Mouse (Mus musculus) layer of hippocampus, postnatal 25 days (tissue): ENCODE data around the gene Cyp2j13. TPM values are rescaled to one million over a fixed set of nuclear protein-coding genes. Genes with fewer than 3 reads are reported as not detected.
"Not testable (repeated sequence)": the region's sequence is repeated elsewhere in the genome, so short reads cannot be mapped to it uniquely, and the experiment has no call there.

Experiments used
- DNase-seq, 2 experiments: peaks; one replicate each; pipeline ENCODE4 v3.0.0; 2022; ENCODE audit warnings: mixed read lengths in 2 of 2, low spot score in 1 of 2; ENCODE audit errors: extremely low spot score in 1 of 2
- total RNA-seq, 2 experiments: library from RNA; stranded (reverse); gene quantifications; 2 replicates each; pipeline ENCODE4 v1.2.3; 2021

Gene Cyp2j13
- total RNA-seq, result 1 to 10 TPM; 1.7 to 2.3 TPM

DNA sequence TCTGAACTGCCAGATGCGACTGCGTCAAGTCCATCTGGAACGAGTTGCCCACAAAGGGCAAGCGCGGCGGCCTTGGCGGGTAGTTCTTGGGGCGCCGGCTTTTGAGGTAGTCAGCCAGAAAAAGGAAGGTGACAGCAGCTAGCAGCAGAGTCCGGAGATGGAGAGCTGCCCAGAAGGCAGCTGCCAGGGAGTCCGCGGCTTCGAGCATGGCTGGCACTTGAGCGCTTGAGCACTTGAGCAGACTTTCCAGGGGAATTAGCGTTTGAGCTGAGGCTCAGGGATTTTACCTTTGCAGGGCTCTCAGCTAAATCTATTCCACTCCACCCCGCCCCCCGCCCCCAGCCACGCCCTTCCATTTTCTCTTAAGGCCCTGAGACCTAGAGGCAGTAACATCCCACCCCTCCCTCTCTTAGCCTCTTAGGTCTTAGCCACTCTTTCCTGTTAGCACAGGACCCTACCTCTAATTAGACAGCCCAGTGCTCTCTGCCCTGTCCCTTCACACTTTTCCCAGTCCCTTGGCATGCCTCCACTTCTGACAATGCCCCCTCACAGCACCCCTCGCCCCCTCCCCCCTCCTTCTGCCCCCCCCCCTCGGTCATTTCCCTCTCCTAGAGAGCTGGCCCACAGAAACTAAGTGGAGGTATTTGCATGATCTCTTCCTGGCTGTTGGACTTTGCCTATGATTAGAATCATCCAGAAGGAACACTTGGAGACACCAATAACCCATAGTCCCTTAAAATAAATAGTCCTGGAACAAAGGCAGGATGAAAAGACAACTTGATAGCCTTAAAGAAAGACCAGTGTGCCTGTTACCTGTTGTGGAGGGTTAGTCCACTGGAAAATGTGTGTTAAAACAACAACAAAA lies at the start of gene Cyp2j13:
Gene Cyp2j13 (minus strand): TSS at position 286 of the 865 bp plus-strand sequence.
- DNase-seq, result peak; percentile 10 to 17

DNA sequence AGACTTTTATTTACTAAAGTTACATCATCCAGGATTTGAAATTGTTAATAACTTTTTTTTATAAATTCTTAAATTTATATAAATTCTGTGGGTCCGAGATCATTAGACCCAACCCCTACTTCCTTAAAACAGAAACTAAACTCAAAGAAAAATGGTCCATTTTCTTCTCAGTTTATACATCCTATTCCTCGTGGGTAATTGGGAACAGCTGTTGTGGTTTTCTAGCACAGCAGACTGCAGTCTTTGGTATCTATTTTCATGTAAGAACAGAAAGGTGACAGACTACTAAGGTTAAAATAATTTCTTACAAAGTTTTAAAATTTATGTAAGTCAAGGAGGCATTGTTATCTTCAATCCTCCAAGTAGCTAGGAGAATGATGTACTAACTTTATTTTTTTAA lies 19.5 kb upstream of the Cyp2j13 start:
- no peak for DNase-seq

DNA sequence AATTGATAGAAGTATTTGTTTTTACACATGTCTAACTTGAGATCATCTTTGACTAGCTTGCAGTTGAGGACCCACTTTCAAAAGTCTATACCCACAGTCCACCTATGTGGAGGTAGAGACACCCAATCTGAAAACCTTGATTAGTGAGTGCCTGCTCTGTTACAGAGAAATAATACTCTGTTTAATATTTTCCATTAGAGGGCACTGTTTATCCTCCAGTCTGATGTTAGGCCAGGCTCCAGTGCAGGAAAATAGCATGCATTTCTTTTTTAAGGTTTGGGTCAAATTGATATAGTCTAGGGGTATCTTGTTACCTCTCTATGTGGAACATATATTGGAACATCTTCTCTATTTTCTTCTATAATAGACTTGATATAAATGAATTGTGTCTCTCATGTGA lies 14.5 kb upstream of the Cyp2j13 start:
- DNase-seq, result no peak

DNA sequence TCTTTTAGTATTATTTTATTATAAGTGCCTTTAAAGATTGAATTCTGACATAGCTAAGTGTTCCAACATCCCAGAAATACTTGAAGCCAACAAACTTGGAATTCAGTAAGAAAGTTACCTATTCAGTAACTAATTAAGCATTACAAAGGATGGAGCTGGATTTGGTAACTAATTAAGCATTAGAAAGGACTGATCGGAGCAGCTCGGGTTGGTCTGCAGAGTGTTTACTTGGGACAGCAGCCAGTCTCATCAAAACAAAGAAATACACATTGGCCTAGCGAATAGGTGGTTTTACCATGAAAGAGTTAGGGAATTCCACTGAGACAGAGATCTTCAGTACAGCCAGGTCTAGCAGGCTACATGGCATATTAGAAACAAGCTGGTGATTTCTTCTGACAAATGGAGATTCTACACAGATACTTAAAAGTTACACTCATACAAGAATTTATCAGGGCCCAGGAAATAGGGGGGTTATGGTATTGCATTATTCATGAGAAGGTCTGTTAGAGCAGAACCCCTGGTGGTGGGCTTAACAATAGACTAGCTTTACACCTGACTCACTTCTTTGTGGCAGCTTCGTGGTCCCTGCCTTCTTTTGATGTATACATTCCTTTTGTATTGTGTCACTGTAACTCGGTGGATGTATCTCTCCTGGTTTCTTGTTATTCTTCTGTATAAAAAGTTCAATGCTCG lies 12.2 kb upstream of the Cyp2j13 start:
- not testable (repeated sequence) for DNase-seq

DNA sequence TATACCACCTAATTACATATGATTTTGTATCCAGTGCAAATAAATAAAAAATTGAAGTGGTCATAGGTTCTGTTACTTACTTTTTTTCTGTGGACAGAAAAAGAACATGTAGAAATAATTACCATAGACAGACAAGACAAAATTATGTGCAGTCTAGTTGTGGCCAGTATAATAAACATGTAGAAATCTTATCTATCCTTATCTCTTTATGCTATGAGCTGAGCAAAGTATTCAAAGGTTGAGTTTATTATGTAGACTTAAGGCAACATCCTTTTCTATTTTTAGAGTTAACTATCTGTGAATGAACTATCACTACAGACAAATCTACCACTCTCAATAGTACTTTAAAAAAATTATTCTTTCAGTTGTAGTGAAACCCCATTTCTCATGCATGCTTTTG lies 962 bp upstream of the Cyp2j13 start:
- no peak for DNase-seq

DNA sequence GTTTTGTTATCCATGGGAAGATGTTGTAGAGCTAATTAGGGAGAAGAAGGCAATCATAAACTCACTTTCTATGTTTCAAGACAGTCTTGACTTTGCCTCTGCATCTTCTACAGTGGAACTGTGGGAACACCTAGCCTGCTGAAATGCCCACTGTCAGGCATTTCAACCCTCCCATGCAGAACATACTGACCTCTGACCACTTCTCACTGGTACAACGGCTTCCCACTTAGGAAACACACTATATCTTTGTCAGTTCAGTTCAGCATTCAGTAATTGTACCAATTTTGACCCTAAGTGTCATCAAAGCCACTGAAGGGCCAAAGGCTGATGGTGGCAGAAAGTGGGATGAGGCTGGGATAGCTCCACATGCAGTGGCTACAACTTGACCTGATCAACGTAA lies 15.3 kb downstream of the Cyp2j13 start:
- DNase-seq, result no peak

DNA sequence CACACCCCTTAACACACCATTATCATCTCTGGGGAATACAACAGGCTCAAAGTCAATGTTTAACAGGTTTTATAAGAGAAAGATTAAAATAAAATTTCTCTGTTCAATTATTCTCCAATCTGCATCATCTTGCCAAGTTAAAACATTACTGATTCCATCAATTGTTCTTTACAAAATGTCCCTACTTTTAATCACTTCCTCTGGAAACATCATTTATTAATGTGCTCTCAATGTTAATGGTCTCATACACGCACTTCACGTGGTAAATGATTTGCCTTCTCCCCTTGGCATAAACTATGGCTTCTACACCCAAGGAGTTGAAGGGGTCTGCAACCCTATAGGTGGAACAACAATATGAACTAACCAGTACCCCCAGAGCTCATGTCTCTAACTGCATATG lies 17.2 kb downstream of the Cyp2j13 start:
- no peak for DNase-seq

DNA sequence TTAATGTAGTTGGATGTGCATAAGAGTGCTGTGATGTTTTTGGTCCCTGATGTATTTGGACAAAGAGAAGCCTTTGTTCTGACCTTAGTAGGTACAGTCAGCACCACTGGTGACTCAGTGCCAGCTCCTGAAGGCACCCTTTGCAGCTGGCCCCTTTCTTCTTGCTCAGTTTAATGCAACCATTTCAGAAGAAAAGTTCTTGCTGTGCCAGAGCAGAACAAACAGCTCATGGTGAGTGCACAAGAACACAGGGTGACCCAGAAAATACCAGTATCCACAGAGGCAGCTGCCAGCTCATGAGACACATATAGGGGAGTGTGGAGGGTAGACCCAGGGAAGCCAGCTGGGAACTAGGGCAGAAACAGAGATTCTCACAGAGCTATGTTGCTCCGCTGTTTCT lies 48.9 kb downstream of the Cyp2j13 start:
- DNase-seq, result peak in 1 of 2 experiments; percentile 21

DNA sequence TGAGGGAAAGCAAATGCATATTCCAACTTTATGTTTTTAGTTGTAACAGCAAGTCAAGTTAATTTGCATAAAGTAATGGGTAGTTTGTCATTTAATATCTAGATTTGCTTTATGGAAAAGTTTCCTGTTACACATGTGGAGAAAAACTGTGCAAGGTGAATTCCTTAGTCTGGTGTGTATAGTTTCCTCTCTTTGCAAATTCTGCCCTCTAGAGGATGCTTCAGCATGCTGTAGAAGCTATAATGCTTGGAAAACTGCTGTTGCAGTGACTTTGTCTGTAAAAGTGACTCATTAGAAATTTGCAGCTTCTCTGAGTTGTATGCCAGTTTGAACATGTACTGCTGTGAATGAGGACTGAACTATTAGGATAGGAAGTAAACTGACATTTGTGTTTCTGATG lies 54.5 kb downstream of the Cyp2j13 start:
- DNase-seq, result no peak

DNA sequence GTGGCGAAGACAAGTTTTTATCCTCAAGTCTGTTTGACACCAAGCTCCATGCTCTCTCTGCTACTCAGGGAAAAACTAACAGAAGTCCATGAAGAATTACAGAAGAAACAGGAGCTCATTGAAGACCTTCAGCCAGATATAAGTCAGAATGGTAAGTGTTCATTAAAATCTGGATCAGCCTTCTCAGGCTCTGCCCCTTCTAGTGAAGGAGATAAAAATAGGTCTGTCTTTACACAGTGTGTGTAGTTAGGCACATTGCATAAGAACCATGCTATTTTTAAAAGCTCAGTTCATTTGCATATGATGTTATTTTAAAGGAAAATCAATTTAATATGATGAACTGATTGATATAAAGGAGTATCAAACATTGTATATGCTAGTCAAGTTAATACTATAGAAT lies 60.5 kb downstream of the Cyp2j13 start:
- no peak for DNase-seq

DNA sequence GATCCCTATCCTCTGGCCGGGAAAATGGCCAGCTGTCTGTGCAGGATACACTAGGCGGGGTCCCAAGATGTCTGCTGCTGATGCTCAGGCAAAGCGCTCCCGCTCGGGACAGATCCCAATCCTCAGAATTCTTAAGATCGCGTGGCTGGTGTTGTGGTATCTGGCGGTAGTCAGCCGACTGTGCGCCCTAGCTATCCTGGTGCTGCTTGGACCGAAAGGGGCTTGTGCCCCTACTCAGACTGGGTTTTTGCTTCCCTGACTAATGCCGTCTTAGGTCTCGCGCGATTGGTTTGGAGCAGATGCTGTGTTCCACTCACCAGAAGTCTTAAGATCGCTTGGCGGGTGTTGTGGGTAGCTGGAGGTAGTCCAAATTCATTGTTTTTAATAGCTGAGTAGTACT lies 95.1 kb downstream of the Cyp2j13 start:
- DNase-seq, result not testable (repeated sequence)

Other genes starting within 250 kb of the Cyp2j13 start
- gene Hook1, start 110.3 kb downstream of the Cyp2j13 start, total RNA-seq, result 10 to 100 TPM; 50.5 to 61.4 TPM
- gene Cyp2j12, start 63.6 kb upstream of the Cyp2j13 start, total RNA-seq, result 1 to 10 TPM; 4.3 to 4.8 TPM
- gene Cyp2j7, start 159.1 kb upstream of the Cyp2j13 start, total RNA-seq, result under 1 TPM in 1 of 2 experiments, not detected in 1; 0.17 TPM